Mouse (Mus musculus): ENCODE data around the gene Ripor2.
"Not testable (repeated sequence)": the region's sequence is repeated elsewhere in the genome, so short reads cannot be mapped to it uniquely, and the experiment has no call there.

Ripor2 gene

GRCm38 (mm10) chr13:24761403-24762227 is 179.6 kb downstream of the Ripor2 start, which contains the start of gene Gmnn:
TSS of gene Gmnn (minus strand) at chr13:24761923.
- in situ Hi-C loops (cut with MseI, MboI), result no loop called here

- in situ Hi-C loops (cut with MseI, MboI), result no loop called here
Observed at GRCm38 (mm10) chr13:24762254-24762653, 180.3 kb downstream of the Ripor2 start.

DNA sequence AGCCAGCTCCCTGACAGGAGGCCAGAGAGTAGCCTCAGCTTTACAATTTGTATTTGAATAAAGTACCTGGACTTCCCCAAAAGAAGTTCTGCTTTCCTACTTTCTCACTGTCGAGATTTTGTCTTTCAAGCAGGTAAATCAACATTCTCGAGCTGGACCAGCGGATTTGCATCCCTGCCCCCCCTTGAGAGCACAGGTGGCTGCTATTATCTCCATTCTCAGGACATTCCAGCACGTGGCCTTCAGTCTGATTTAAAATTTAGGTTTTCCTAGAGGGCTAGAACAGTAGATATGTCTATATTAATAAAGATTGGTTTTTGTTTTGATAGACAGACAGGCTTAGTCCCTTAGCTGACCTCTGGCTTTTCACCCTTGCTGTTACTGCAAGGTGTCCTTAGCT is 185.8 kb downstream of the Ripor2 start:
- in situ Hi-C loops (cut with MseI, MboI), result not testable (repeated sequence)

DNA sequence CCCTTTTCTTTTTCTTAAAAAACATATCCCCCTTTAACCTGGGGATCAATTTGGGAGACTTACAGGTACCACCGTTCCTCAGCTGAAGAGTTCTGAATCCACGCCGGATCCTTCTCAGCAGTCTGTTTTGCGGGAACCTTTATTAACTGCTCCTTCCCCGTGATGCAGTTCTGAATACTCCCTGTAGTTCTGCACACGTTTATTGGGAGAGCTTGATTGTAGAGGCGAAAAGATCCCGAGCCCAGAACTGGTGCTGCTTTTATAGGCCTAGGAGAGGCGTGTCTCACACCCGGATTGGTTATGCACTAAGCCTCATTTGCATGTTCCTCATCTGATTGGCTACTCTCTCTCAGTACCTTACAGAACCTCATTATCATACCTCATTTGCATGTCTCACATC is 189.5 kb downstream of the Ripor2 start:
- in situ Hi-C loops (cut with MseI, MboI), result not testable (repeated sequence)

GRCm38 (mm10) chr13:24776146-24776844 is 194.3 kb downstream of the Ripor2 start:
- in situ Hi-C loops (cut with MseI, MboI), result no loop called here

DNA sequence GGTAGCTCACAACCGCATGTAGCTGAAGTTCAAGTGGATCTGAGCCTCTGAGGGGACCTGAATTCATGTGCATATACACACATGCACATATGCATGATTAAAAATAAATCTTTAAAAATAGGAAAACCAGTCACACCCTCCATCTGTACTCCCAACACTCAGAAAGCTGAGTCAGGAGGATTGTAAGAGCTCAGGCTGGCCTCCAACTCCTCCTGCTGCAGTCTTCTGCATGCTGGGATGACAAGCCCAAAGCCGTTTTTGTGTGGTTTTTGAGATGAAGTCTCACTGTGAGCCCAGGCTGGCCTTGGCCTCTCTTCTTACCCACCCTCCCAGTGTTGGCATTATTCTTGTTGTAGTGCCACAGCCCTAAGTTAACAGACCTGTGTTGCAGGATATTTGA is 196.0 kb downstream of the Ripor2 start:
- in situ Hi-C loops (cut with MseI, MboI), result no loop called here

DNA sequence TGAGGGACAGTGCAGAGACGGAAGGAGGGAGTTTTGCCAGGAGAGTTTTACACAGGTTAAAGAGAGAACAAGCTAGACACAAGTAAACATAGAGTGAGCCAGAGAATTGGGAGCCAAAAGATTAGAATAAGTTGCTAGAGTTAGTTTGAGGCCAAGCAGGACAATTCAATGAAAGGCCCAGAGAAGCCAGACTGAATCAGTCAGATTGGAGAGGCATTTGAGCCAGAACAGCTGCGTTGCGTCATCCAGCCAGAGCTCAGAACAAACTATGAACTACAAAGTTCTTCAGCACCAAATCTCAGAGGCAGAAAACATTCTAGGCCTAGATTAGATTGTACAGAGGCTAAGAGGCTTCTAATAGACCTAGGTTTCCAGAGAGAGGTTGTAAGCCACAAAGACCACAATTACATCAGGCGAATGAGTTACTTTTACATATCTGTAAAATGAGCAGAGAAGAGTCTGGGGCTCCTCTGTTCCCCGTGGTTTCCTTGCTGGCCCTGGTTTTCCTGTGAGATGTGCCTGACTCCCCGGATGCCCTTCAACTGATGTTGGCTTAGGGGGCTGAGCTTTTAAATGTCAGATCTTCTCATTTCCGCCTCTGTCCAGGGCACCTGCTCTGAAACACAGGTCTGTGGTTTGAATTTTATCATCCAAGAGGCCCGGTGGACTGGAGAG is 196.9 kb downstream of the Ripor2 start:
- in situ Hi-C loops (cut with MseI, MboI), result no loop called here

- in situ Hi-C loops (cut with MseI, MboI), result no loop called here
Observed at GRCm38 (mm10) chr13:24781916-24782315, 199.9 kb downstream of the Ripor2 start.

Measured in mouse trophoblast stem cell (cell line).